Mouse (Mus musculus) CH12.LX (cell line): ENCODE data around the gene Igf1. TPM values are rescaled to one million over a fixed set of nuclear protein-coding genes. Genes with fewer than 3 reads are reported as not detected.

Source experiments
- DNase-seq: peaks from one replicate; pipeline ENCODE4 v3.0.0-alpha.2; 2013; ENCODE audit errors: extremely low read depth
- H3K27ac ChIP-seq: 2 replicates; pipeline ENCODE4 v1.5.1; 2012; ENCODE audit warnings: low read depth, mild to moderate bottlenecking, control low read depth, moderate library complexity; ENCODE audit not compliant: insufficient read depth
- H3K27me3 ChIP-seq: replicated peaks from 2 replicates; pipeline ENCODE3; 2012; ENCODE audit warnings: inconsistent platforms
- H3K36me3 ChIP-seq, 2 experiments: replicated peaks in 1 of 2; 2 replicates each; pipeline versions ENCODE3 to v1.6.1; 2012; ENCODE audit warnings: inconsistent platforms in 1 of 2, low read length in 1 of 2, mild to moderate bottlenecking in 1 of 2, mixed read lengths in 1 of 2, moderate library complexity in 1 of 2; ENCODE audit not compliant: control insufficient read depth in 1 of 2, insufficient read depth in 1 of 2
- H3K4me1 ChIP-seq, 2 experiments: 2 replicates each; pipeline ENCODE4 v1.6.1; 2012; ENCODE audit warnings: inconsistent platforms in 1 of 2, moderate library complexity in 1 of 2; ENCODE audit not compliant: insufficient read depth in 2 of 2, control insufficient read depth in 1 of 2
- H3K4me2 ChIP-seq: 2 replicates; pipeline ENCODE4 v1.6.1; 2012; ENCODE audit warnings: low read depth, mild to moderate bottlenecking, control low read depth; ENCODE audit not compliant: poor library complexity, insufficient read depth, severe bottlenecking
- H3K4me3 ChIP-seq, 3 experiments: fragments of 150-350 bp in 1 of 3; sonication (generic) in 1 of 3; replicated peaks in 1 of 3; 2 replicates each; pipeline versions ENCODE3 to v1.5.1; 2011 to 2012; ENCODE audit warnings: low read depth in 2 of 3, low read length in 2 of 3, mild to moderate bottlenecking in 2 of 3, moderate library complexity in 2 of 3, control low read depth in 1 of 3, improper control_type of control experiment in 1 of 3, inconsistent platforms in 1 of 3, mixed read lengths in 1 of 3; ENCODE audit not compliant: poor library complexity in 1 of 3
- H3K79me2 ChIP-seq: replicated peaks from 2 replicates; pipeline ENCODE4 v1.6.1; 2012; ENCODE audit warnings: mild to moderate bottlenecking, moderate library complexity; ENCODE audit not compliant: control insufficient read depth, poor library complexity, insufficient read depth, severe bottlenecking; ENCODE audit errors: extremely low read depth
- H3K9ac ChIP-seq: 2 replicates; pipeline ENCODE4 v1.6.1; 2012; ENCODE audit warnings: low read depth, mild to moderate bottlenecking, control low read depth, moderate library complexity; ENCODE audit not compliant: insufficient read depth
- H3K9me3 ChIP-seq: replicated peaks from 2 replicates; pipeline ENCODE3; 2012; ENCODE audit warnings: low read length, inconsistent platforms, mixed read lengths
- BHLHE40 ChIP-seq: IDR thresholded peaks from 2 replicates; pipeline ENCODE4 v1.6.1; 2011; ENCODE audit warnings: mild to moderate bottlenecking, low read depth, low read length, improper control_type of control experiment
- CHD2 ChIP-seq: IDR thresholded peaks from 2 replicates; pipeline ENCODE4 v1.6.1; 2011; ENCODE audit warnings: low read length, improper control_type of control experiment
- GABPA ChIP-seq: IDR thresholded peaks from 2 replicates; pipeline ENCODE4 v1.6.1; 2012; ENCODE audit warnings: low read depth, low read length, improper control_type of control experiment, inconsistent platforms; ENCODE audit not compliant: insufficient replicate concordance
- HCFC1 ChIP-seq: IDR thresholded peaks from 2 replicates; pipeline ENCODE4 v1.6.1; 2012; ENCODE audit warnings: low read depth, mild to moderate bottlenecking, inconsistent platforms, low read length, improper control_type of control experiment
- JUN ChIP-seq: IDR thresholded peaks from 2 replicates; pipeline ENCODE4 v1.6.1; 2011; ENCODE audit warnings: low read depth, mild to moderate bottlenecking, low read length, improper control_type of control experiment, moderate library complexity; ENCODE audit not compliant: insufficient read depth
- KAT2A ChIP-seq: IDR thresholded peaks from 2 replicates; pipeline ENCODE4 v1.6.1; 2012; ENCODE audit warnings: low read length, improper control_type of control experiment, inconsistent platforms; ENCODE audit not compliant: insufficient replicate concordance
- MAFK ChIP-seq: IDR thresholded peaks from 2 replicates; pipeline ENCODE4 v1.6.1; 2011; ENCODE audit warnings: low read length, improper control_type of control experiment; ENCODE audit not compliant: insufficient replicate concordance
- MAZ ChIP-seq: IDR thresholded peaks from 2 replicates; pipeline ENCODE4 v1.6.1; 2012; ENCODE audit warnings: low read depth, mild to moderate bottlenecking, inconsistent platforms, low read length, improper control_type of control experiment, moderate library complexity
- MEF2A ChIP-seq: IDR thresholded peaks from 2 replicates; pipeline ENCODE4 v1.6.1; 2014; ENCODE audit warnings: low read depth, mild to moderate bottlenecking, inconsistent platforms, low read length, improper control_type of control experiment, borderline replicate concordance
- NELFE ChIP-seq: IDR thresholded peaks from 2 replicates; pipeline ENCODE4 v1.6.1; 2011; ENCODE audit warnings: low read depth, low read length, improper control_type of control experiment
- NRF1 ChIP-seq: IDR thresholded peaks from 2 replicates; pipeline ENCODE4 v1.6.1; 2014; ENCODE audit warnings: low read depth, mild to moderate bottlenecking, inconsistent platforms, low read length, improper control_type of control experiment, moderate library complexity
- PAX5 ChIP-seq: IDR thresholded peaks from 2 replicates; pipeline ENCODE4 v1.6.1; 2012; ENCODE audit warnings: low read length, inconsistent platforms, mixed read lengths
- RAD21 ChIP-seq: IDR thresholded peaks from 2 replicates; pipeline ENCODE4 v1.6.1; 2011; ENCODE audit warnings: low read depth, mild to moderate bottlenecking, low read length, improper control_type of control experiment, moderate library complexity
- RCOR1 ChIP-seq: conservative IDR thresholded peaks from 2 replicates; pipeline ENCODE4 v1.6.1; 2012; ENCODE audit warnings: low read depth, mild to moderate bottlenecking, inconsistent platforms, low read length, improper control_type of control experiment
- SIN3A ChIP-seq: IDR thresholded peaks from 2 replicates; pipeline ENCODE4 v1.6.1; 2012; ENCODE audit warnings: low read length, improper control_type of control experiment, inconsistent platforms
- SMC3 ChIP-seq: IDR thresholded peaks from 2 replicates; pipeline ENCODE4 v1.6.1; 2011; ENCODE audit warnings: low read depth, low read length, improper control_type of control experiment
- TBP ChIP-seq: conservative IDR thresholded peaks from 2 replicates; pipeline ENCODE4 v1.6.1; 2011; ENCODE audit warnings: low read depth, low read length, improper control_type of control experiment
- USF1 ChIP-seq: IDR thresholded peaks from 2 replicates; pipeline ENCODE4 v1.6.1; 2014; ENCODE audit warnings: low read depth, mild to moderate bottlenecking, inconsistent platforms, low read length, improper control_type of control experiment
- ZC3H11A ChIP-seq: IDR thresholded peaks from 2 replicates; pipeline ENCODE4 v1.6.1; 2012; ENCODE audit warnings: low read depth, mild to moderate bottlenecking, inconsistent platforms, low read length, improper control_type of control experiment
- dilution Hi-C: fragments of 300-500 bp; cut with MboI; formaldehyde crosslinking; loops from 2 replicates; pipeline ENCODE4 v1.14.3; 2020; ENCODE audit warnings: low sequenced_read_pairs; ENCODE audit not compliant: extremely low pct_unique_long_range_greater_than_20kb, extremely low pct_ligation_motif_present
- in situ Hi-C: fragments of 300-500 bp; cut with MboI; formaldehyde crosslinking; loops from 3 replicates; pipeline ENCODE4 v1.14.3; 2019; ENCODE audit warnings: low sequenced_read_pairs, low pct_ligation_motif_present, low pct_unique_long_range_greater_than_20kb, mixed read lengths
- polyA plus RNA-seq: library from polyadenylated mRNA; unstranded; fragments of >175 nt; gene quantifications from 2 replicates; pipeline ENCODE4 v1.2.1, GENCODE M21; 2012; ENCODE audit warnings: low read depth; ENCODE audit not compliant: insufficient read length
- total RNA-seq, 2 experiments: library from RNA; depleted of rRNA; stranded (reverse); fragments of 300-350 nt in 1 of 2; fragments of >200 nt in 1 of 2; gene quantifications; 2 replicates each; pipeline ENCODE4 v1.2.3; 2012 to 2014

The Igf1 gene
- total and polyA plus RNA-seq, 3 experiments: 0.23 TPM; not detected in 2

- DNase-seq: no peak
- Histone ChIP-seq H3K4me3 (no peak overlapping the region), H3K4me1 (peaks cover 2 to 4% of the 10 kb centered on the region in 2 experiments), H3K36me3 (no peaks in the 10 kb centered on the region), H3K27me3 (peaks cover under 1% of the 10 kb centered on the region), H3K9me3 (no peaks in the 10 kb centered on the region), H3K9ac (no peak overlapping the region), H3K79me2 (no peaks in the 10 kb centered on the region), H3K4me2 (no peak overlapping the region), H3K27ac (no peak overlapping the region)
- dilution Hi-C loops: no loop called here
- in situ Hi-C loops: no loop called here
- TF ChIP-seq BHLHE40: no peak
- no peak for TF ChIP-seq NRF1
- TF ChIP-seq MAFK: no peak
- no peak for TF ChIP-seq HCFC1
- TF ChIP-seq SIN3A: no peak
- no peak for TF ChIP-seq GABPA
- no peak for TF ChIP-seq RAD21
- TF ChIP-seq MEF2A: no peak
- TF ChIP-seq KAT2A: no peak
- TF ChIP-seq ZC3H11A: no peak
- no peak for TF ChIP-seq MAZ
- no peak for TF ChIP-seq SMC3
- TF ChIP-seq TBP: no peak
These were observed 5.3 kb downstream of the Igf1 start for GRCm38 (mm10) chr10:87863326-87863725.

GRCm38 (mm10) chr10:87865712-87866111 lies 7.6 kb downstream of the Igf1 start:
- H3K9me3 ChIP-seq: no peaks in the 10 kb centered on the region
- H3K27me3 ChIP-seq: no peaks in the 10 kb centered on the region
- DNase-seq: no peak
- H3K36me3 ChIP-seq: no peaks in the 10 kb centered on the region
- H3K4me1 ChIP-seq: no peaks in the 10 kb centered on the region
- H3K27ac ChIP-seq: no peak overlapping the region
- no peak overlapping the region for H3K9ac ChIP-seq
- no peak overlapping the region for H3K4me2 ChIP-seq
- in situ Hi-C loops: no loop called here
- dilution Hi-C loops: no loop called here
- H3K4me3 ChIP-seq: no peak overlapping the region
- no peaks in the 10 kb centered on the region for H3K79me2 ChIP-seq
- TF ChIP-seq PAX5 (no peak), CHD2 (no peak), HCFC1 (no peak), RAD21 (no peak), NELFE (no peak), RCOR1 (no peak), USF1 (no peak), ZC3H11A (no peak), JUN (no peak)
- TF ChIP-seq, all 38 proteins: peak for 0
